Mouse (Mus musculus) right cerebral cortex, postnatal 4 days (tissue): ENCODE results near the gene Lzts2.

Experiments used
- DNase-seq: peaks from one replicate; pipeline ENCODE4 v3.0.0-alpha.2; 2022

The Lzts2 gene

GRCm38 (mm10) chr19:45003740-45004516, 10.3 kb upstream of the Lzts2 start:
- DNase-seq = no peak

DNA sequence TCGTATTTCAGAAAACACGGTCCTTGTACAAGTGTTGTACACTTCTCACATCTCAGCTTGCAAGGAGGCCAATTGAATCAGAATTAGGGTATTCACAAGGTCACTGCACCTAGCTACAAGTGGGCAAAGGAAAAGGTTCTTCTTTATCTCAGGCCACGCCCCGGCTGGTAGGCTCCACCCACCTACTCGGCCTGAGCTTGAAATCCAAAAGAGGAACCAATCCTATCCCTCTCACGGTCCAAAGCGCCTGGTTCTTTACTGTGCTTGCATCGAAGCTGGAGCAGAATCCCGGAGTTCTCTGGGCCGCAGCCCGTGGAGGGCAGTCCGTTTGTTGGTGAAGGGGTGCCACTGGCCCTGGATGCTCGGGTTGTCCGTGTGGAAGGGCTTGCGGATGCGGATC, 8.8 kb upstream of the Lzts2 start, which contains the start of gene Twnk:
Gene Twnk, plus strand, starts transcription at position 220 of the 400 bp plus-strand sequence.
- DNase-seq = no peak

GRCm38 (mm10) chr19:45005957-45006712, 8.1 kb upstream of the Lzts2 start, which contains the start of gene Mrpl43:
TSS of gene Mrpl43 (minus strand) at chr19:45006442.
- DNase-seq = peak; percentile 97

- DNase-seq = no peak
Measured at GRCm38 (mm10) chr19:45007021-45007420, 7.2 kb upstream of the Lzts2 start.

- no peak for DNase-seq
Measured at GRCm38 (mm10) chr19:45007425-45008191, 6.6 kb upstream of the Lzts2 start.

- DNase-seq = no peak
Measured at GRCm38 (mm10) chr19:45010646-45011045, 3.6 kb upstream of the Lzts2 start.

DNA sequence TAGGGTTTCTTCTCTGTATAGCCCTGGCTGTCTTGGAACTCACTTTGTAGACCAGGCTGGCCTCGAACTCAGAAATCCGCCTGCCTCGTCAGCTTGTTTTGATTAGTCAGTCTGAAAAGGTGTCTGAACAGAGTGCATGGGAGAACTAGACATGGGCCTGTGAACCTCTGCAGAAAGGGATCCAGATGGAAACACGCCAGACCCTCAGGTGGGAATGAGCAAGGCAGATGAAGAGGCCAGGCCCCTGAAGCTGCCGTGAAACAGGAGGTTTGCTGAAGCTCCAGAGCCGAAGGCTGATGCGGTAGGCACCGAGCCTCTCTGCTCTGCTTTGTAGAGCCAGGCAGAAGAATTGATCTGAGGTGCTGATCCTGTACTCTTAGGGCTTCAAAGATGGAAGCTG, 2.0 kb upstream of the Lzts2 start:
- no peak for DNase-seq

GRCm38 (mm10) chr19:45012636-45013035, 1.6 kb upstream of the Lzts2 start:
- DNase-seq = no peak

DNA sequence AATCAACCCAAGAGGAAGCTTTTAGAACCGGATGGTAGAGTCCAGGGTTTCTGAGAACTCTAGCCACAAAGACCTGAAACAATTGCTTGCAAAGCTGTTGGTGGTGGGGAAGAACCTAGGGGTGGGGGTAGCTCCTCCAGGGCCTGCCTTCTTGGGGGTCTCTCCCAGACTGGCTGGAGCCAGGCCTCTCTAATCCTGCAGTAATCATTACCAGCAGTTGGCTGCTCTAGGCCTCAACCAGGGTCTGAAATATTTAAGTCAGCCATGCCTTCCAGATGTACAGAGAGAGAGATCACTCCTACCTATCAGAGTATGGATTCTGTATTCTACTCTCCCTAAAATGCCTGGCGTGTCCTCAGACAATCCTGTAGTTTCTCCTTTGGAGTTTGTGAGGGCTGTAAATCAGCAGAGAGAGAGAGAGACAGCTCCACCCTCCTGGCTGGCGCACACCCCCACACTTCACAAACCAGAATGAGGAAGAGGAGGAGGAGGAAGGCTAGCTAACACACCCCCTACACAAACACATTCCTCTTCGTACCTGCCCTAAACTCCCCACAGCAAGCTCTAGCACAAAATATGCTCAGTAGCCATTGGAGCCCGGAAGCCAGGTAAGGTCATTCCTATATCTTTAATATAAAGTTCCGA, 511 bp upstream of the Lzts2 start:
- DNase-seq = no peak

GRCm38 (mm10) chr19:45014981-45015402, 778 bp downstream of the Lzts2 start:
- peak; percentile 47 for DNase-seq

- DNase-seq = no peak
Measured at GRCm38 (mm10) chr19:45015518-45016281, 1.5 kb downstream of the Lzts2 start.

- peak; percentile 60 for DNase-seq
Measured at GRCm38 (mm10) chr19:45016341-45017215, 2.4 kb downstream of the Lzts2 start.

- DNase-seq = peak; percentile 83
Measured at GRCm38 (mm10) chr19:45017216-45017771, 3.1 kb downstream of the Lzts2 start.

GRCm38 (mm10) chr19:45017909-45018308, 3.7 kb downstream of the Lzts2 start:
- DNase-seq = peak; percentile 79

DNA sequence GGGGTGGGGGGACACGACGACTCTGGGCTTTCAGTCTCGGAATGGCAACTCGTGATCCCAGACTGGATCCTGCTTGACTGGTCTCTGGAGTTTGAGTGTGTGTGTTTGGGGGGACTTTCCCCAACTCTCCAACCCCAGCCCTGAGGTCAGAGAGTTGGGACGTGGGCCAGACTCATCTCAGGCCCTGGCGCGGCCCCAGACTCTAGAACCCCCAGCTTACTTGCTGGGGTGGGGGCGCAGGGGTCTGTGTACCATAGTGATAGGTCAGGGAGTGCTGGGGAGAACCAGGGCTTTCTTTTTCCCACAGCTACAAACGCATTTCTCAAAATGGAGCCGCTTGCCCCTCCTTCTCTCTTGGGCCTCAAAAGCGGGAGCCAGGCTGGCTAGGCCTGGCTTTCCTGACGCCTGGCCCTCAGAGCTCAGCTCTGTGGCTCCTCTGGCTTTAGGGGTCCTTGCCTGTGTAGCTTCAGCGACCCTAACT, 4.2 kb downstream of the Lzts2 start:
- peak; percentile 42 for DNase-seq

GRCm38 (mm10) chr19:45020348-45020747, 6.1 kb downstream of the Lzts2 start:
- DNase-seq = no peak

DNA sequence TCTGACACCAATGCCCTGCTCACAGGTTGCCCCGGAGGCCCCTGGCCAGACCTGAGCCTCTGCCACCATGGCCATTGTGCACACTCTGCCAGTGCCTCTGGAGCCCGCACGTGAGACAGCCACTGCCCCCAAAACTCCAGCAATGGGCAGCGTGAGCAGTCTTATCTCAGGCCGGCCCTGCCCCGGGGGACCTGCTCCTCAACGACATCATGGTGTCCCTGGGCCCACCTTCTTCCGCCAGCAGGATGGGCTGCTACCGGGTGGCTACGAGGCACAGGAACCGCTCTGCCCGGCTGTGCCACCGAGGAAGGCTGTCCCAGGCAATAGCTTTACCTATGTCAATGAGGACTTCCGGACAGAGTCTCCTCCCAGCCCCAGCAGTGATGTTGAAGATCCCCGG, 7.1 kb downstream of the Lzts2 start:
- DNase-seq = no peak

GRCm38 (mm10) chr19:45023993-45024392, 9.8 kb downstream of the Lzts2 start:
- DNase-seq = no peak

- DNase-seq = no peak
Measured at GRCm38 (mm10) chr19:45024775-45025174, 10.6 kb downstream of the Lzts2 start.

- no peak for DNase-seq
Measured at GRCm38 (mm10) chr19:45025937-45026568, 11.8 kb downstream of the Lzts2 start.
